8 mouse cellular contexts compared by ENCODE assay signal in the genomic region with DNA sequence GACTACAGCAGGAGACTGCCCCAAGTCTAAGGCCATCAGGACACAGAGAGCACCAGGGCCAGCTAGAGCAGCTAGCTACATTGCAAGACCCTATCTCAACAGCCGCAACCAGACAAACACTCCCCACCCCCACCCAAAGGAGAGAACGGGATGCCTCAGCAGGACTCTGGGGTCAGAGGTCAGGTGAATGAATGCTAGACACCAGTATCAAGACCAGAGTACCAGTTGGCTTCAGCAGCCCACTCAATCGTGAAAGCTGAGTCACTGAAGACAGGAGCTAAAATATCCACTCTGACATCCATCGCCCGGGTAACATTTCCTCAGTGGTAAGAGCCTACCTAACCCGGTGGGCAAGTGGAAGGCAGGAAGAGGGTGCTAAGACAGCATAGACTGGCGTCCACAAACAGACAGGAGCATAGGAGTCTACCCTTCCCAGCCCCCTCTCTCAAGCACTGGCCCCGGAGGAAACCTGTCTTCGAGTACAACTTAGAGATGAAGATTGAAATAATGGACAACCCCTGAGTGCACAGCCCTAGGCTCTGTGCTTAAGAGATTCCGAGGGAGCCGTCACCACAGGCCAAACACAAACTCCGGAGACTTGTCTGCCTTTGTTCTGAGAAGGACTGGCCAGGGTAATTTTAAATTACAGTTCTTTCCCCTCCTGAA. TPM values are rescaled to one million over a fixed set of nuclear protein-coding genes. Genes with fewer than 3 reads are reported as not detected.
A peak's percentile ranks its signal among the peaks of the same experiment; 100 is the strongest.
DNase-seq lines count a peak whose midpoint lies in the region; ATAC-seq and TF ChIP-seq lines count a peak whose summit lies in the region.

No protein-coding gene starts in this region.

- peak overlapping the region; percentile 89 for H3K27ac ChIP-seq in bone marrow, adult 2 months (ENCODE audit: control insufficient read depth, insufficient read depth, low read depth, low read length, poor library complexity)
- H3K27ac ChIP-seq in intestine, embryonic 15.5 days, result no peak overlapping the region
- H3K27ac ChIP-seq in macrophage, result peak overlapping the region; percentile 72

- no peaks in the 10 kb centered on the region; the same call in 1 of the 2 replicates for H3K4me1 ChIP-seq in bone marrow, adult 2 months (ENCODE audit: control insufficient read depth, insufficient read depth, low read length)
- peaks cover 34% of the 10 kb centered on the region for H3K4me1 ChIP-seq in intestine, embryonic 15.5 days (replicated peaks)

- H3K36me3 ChIP-seq in intestine, embryonic 15.5 days, result peaks cover 30% of the 10 kb centered on the region
- peaks cover 36% of the 10 kb centered on the region for H3K36me3 ChIP-seq in macrophage (ENCODE audit: inconsistent target)

- H3K27me3 ChIP-seq in intestine, embryonic 15.5 days (replicated peaks), result no peaks in the 10 kb centered on the region

- H3K79me2 ChIP-seq in macrophage (ENCODE audit: inconsistent target), result peaks cover 44% of the 10 kb centered on the region

- peak overlapping the region; percentile 20; the same call in 1 of the 2 replicates for H3K9ac ChIP-seq in intestine, embryonic 15.5 days

- TF ChIP-seq CTCF in bone marrow, adult 2 months (IDR thresholded peaks at IDR 0.05; ENCODE audit: control insufficient read depth, insufficient read depth, low read length), result no peak

- no peak for ATAC-seq in intestine, embryonic 15.5 days
- ATAC-seq in megakaryocyte-erythroid progenitor cell, adult 5-6 weeks (replicated peaks; ENCODE audit: low FRiP score, low TSS enrichment, poor library complexity, severe bottlenecking), result no peak

- 41% methylated on average over 12 of the region's 12 CpGs for WGBS in bone marrow, adult 2 months
- WGBS in intestine, embryonic 15.5 days, result 49% methylated on average over 12 of the region's 12 CpGs
- 35% methylated on average over 10 of the region's 12 CpGs for WGBS in macrophage (ENCODE audit: missing documents)

- no peaks in the 10 kb centered on the region for H3K9me3 ChIP-seq in intestine, embryonic 15.5 days

- H3K4me2 ChIP-seq in intestine, embryonic 15.5 days (replicated peaks), result peak overlapping the region; percentile 73

- no peak for TF ChIP-seq POLR2A in bone marrow, adult 2 months (IDR thresholded peaks at IDR 0.05; ENCODE audit: borderline replicate concordance, control insufficient read depth, low read depth, low read length)

- DNase-seq in heart, adult 11 months, result peak; percentile 94
- DNase-seq in heart, adult 9 months (ENCODE audit: low spot score in 2 of 2), result no peak
- no peak for DNase-seq in embryo, embryonic 10.5 days (ENCODE audit: low spot score)
- no peak for DNase-seq in gastrocnemius, postnatal 10 days

- H3K4me3 ChIP-seq in bone marrow, adult 2 months (replicated peaks; ENCODE audit: control insufficient read depth, low read depth, low read length), result peak overlapping the region; percentile 44
- H3K4me3 ChIP-seq in intestine, embryonic 15.5 days (replicated peaks), result 0 out of 2 replicates have a peak overlapping the region, but pooled peaks have one; percentile 15
- peak overlapping the region; percentile 14 for H3K4me3 ChIP-seq in macrophage (ENCODE audit: inconsistent target)

RNA-seq across cellular contexts. Expression of a gene that starts 2.7 kb away (rescaled TPM):
- polyA plus RNA-seq in bone marrow, adult 2 months (2011; ENCODE audit: insufficient read depth, insufficient read length, low replicate concordance, missing spikeins), result 24.1 and 42.9 TPM in 2 replicates
- polyA plus RNA-seq in intestine, embryonic 15.5 days (2015; fragmentation: Nextera tagmentation; extraction: Ambion mirVana), result 8.8 and 9.2 TPM in 2 replicates
- 10 to 100 TPM in 24 of 26 experiments, 1 to 10 TPM in 2; 2.6 to 74.2 (median 27.9) TPM for total RNA-seq in macrophage (2018; cell fraction: chromatin; rRNA removed)
- total RNA-seq in macrophage (2018; cell fraction: cytosol; rRNA removed), result 10 to 100 TPM in 20 of 26 experiments, 1 to 10 TPM in 6; 1.9 to 28.3 (median 15.6) TPM
- 10 to 100 TPM in 20 of 26 experiments, 1 to 10 TPM in 6; 4.1 to 41.4 (median 13.5) TPM for total RNA-seq in macrophage (2018; cell fraction: nucleus; rRNA removed)
- polyA plus RNA-seq in macrophage (2018), result 6.1 to 8.6 TPM (median 7.3 TPM) in 3 replicates
- total RNA-seq in megakaryocyte-erythroid progenitor cell, adult 5-6 weeks (2014; fragmentation: Nextera tagmentation), result 4.1 and 10.3 TPM in 2 replicates
- 9.6 and 14.4 TPM in 2 replicates for total RNA-seq in megakaryocyte-erythroid progenitor cell, adult 5-6 weeks (2017)
- total RNA-seq in gastrocnemius, postnatal 10 days (2021), result 10 to 100 TPM; 30.6 to 33.2 TPM
